Mouse (Mus musculus) layer of hippocampus, adult 11-12 months (tissue): ENCODE measurements at regions not wholly inside any gene's neighbourhood (a gene's known extent, or its start where the extent isn't known, plus 50 kb on each side); places are given as distances from the start of the nearest gene placed in this dataset.

Source experiments
- DNase-seq: peaks from one replicate; pipeline ENCODE4 v3.0.0; 2022; ENCODE audit warnings: low spot score

- DNase-seq, result peak; percentile 14
Observed at GRCm38 (mm10) chr5:47336511-47336910, 646.4 kb upstream of the Slit2 start.

GRCm38 (mm10) chr5:47339807-47340206, 643.1 kb upstream of the Slit2 start:
- peak; percentile 10 for DNase-seq

- no peak for DNase-seq
Observed at GRCm38 (mm10) chr5:47370184-47370583, 612.8 kb upstream of the Slit2 start.

GRCm38 (mm10) chr5:47385930-47386329, 597.0 kb upstream of the Slit2 start:
- DNase-seq, result no peak

GRCm38 (mm10) chr5:47386750-47387149, 596.2 kb upstream of the Slit2 start:
- no peak for DNase-seq

GRCm38 (mm10) chr5:47390735-47391134, 592.2 kb upstream of the Slit2 start:
- DNase-seq, result no peak

- DNase-seq, result no peak
Observed at GRCm38 (mm10) chr5:47396874-47397273, 586.1 kb upstream of the Slit2 start.

GRCm38 (mm10) chr5:47421916-47422315, 561.0 kb upstream of the Slit2 start:
- DNase-seq, result no peak

GRCm38 (mm10) chr5:47426040-47426439, 556.9 kb upstream of the Slit2 start:
- no peak for DNase-seq

- DNase-seq, result no peak
Observed at GRCm38 (mm10) chr5:47426467-47426866, 556.5 kb upstream of the Slit2 start.

- DNase-seq, result no peak
Observed at GRCm38 (mm10) chr5:47429217-47430172, 553.4 kb upstream of the Slit2 start.

- no peak for DNase-seq
Observed at GRCm38 (mm10) chr5:47431599-47432328, 551.2 kb upstream of the Slit2 start.

GRCm38 (mm10) chr5:47436455-47436854, 546.5 kb upstream of the Slit2 start:
- no peak for DNase-seq

GRCm38 (mm10) chr5:47446305-47447028, 536.5 kb upstream of the Slit2 start:
- DNase-seq, result no peak

- DNase-seq, result no peak
Observed at GRCm38 (mm10) chr5:47464848-47465247, 518.1 kb upstream of the Slit2 start.

- DNase-seq, result no peak
Observed at GRCm38 (mm10) chr5:47469394-47469793, 513.5 kb upstream of the Slit2 start.

- no peak for DNase-seq
Observed at GRCm38 (mm10) chr5:47472027-47472825, 510.7 kb upstream of the Slit2 start.

GRCm38 (mm10) chr5:47479908-47480307, 503.0 kb upstream of the Slit2 start:
- DNase-seq, result no peak

GRCm38 (mm10) chr5:47496218-47496617, 486.7 kb upstream of the Slit2 start:
- no peak for DNase-seq

GRCm38 (mm10) chr5:47502764-47503416, 480.0 kb upstream of the Slit2 start:
- no peak for DNase-seq

GRCm38 (mm10) chr5:47508689-47509301, 474.1 kb upstream of the Slit2 start:
- DNase-seq, result no peak
